Mouse (Mus musculus) midbrain, embryonic 13.5 days (tissue): ENCODE measurements around the gene Txndc11. TPM values are rescaled to one million over a fixed set of nuclear protein-coding genes. Genes with fewer than 3 reads are reported as not detected.

Experiments used
- ATAC-seq: fragments of 200-750 bp; cut with Nextera tagmentation; 2 replicates; pipeline ENCODE4 v1.8.0; 2017; ENCODE audit warnings: mild to moderate bottlenecking, moderate TSS enrichment, moderate library complexity
- H3K27ac ChIP-seq: fragments of 300-500 bp; sonication (generic); 2 replicates; pipeline ENCODE4 v1.5.1; 2015; ENCODE audit warnings: inconsistent platforms, mild to moderate bottlenecking, moderate library complexity
- H3K27me3 ChIP-seq: fragments of 300-500 bp; sonication (generic); 2 replicates; pipeline ENCODE4 v1.6.1; 2015; ENCODE audit warnings: mild to moderate bottlenecking, inconsistent platforms
- H3K36me3 ChIP-seq: fragments of 300-500 bp; sonication (generic); 2 replicates; pipeline ENCODE4 v1.6.1; 2015; ENCODE audit warnings: mild to moderate bottlenecking, inconsistent platforms
- H3K4me1 ChIP-seq: fragments of 300-500 bp; sonication (generic); replicated peaks from 2 replicates; pipeline ENCODE4 v1.6.1; 2015; ENCODE audit warnings: inconsistent platforms
- H3K4me2 ChIP-seq: fragments of 300-500 bp; sonication (generic); replicated peaks from 2 replicates; pipeline ENCODE4 v1.6.1; 2015; ENCODE audit warnings: moderate library complexity, mild to moderate bottlenecking, inconsistent platforms
- H3K4me3 ChIP-seq: fragments of 300-500 bp; sonication (generic); replicated peaks from 2 replicates; pipeline ENCODE4 v1.5.1; 2015; ENCODE audit warnings: mild to moderate bottlenecking, inconsistent platforms
- H3K9ac ChIP-seq: fragments of 300-500 bp; sonication (generic); replicated peaks from 2 replicates; pipeline ENCODE4 v1.6.1; 2015; ENCODE audit warnings: mild to moderate bottlenecking, inconsistent platforms
- H3K9me3 ChIP-seq: fragments of 300-500 bp; sonication (generic); 2 replicates; pipeline ENCODE4 v1.6.1; 2016; ENCODE audit warnings: mild to moderate bottlenecking, inconsistent platforms
- WGBS: fragments of 180-500 bp; shearing (Covaris S2); methylation state at CpG from one replicate; pipeline ENCODE4 v1.1.7; 2015; 5-methylcytosine and 5-hydroxymethylcytosine counted together
- polyA plus RNA-seq: library from polyadenylated mRNA; unstranded; fragments of >200 nt; fragmentation: Nextera tagmentation; extraction: Ambion mirVana; gene quantifications from 2 replicates; pipeline ENCODE4 v1.2.1, GENCODE M21; 2015

Gene Txndc11
- polyA plus RNA-seq, 1 experiment from 2014 or later: 30.0 TPM

DNA sequence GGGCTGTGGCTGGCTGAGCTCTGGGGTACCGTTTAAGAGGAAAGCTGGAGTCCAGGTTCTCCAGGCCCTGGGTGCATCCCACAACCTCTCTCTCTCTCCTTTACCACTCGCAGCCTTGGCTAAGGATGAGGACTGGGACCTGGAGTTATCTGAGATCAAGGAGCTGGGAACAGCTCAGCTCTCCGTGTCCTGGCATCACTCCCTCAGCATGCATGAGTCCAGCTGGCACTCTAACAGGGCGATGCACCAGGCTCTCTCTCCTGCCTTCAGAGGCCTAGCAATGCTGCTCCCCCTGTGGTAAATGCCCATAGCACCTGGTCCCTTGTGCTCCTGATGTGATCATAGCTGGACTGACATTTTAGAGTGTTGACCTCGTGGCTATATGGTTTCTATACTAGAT, 63.3 kb downstream of the Txndc11 start:
- Histone ChIP-seq H3K4me1 (peaks cover 69% of the 10 kb centered on the region), H3K9me3 (no peaks in the 10 kb centered on the region), H3K36me3 (peaks cover 54% of the 10 kb centered on the region), H3K4me2 (no peak overlapping the region), H3K9ac (no peak overlapping the region), H3K27me3 (no peaks in the 10 kb centered on the region), H3K27ac (no peak overlapping the region), H3K4me3 (no peak overlapping the region)
- no peak for ATAC-seq
- WGBS: 94% methylated on average over 5 of the region's 5 CpGs

DNA sequence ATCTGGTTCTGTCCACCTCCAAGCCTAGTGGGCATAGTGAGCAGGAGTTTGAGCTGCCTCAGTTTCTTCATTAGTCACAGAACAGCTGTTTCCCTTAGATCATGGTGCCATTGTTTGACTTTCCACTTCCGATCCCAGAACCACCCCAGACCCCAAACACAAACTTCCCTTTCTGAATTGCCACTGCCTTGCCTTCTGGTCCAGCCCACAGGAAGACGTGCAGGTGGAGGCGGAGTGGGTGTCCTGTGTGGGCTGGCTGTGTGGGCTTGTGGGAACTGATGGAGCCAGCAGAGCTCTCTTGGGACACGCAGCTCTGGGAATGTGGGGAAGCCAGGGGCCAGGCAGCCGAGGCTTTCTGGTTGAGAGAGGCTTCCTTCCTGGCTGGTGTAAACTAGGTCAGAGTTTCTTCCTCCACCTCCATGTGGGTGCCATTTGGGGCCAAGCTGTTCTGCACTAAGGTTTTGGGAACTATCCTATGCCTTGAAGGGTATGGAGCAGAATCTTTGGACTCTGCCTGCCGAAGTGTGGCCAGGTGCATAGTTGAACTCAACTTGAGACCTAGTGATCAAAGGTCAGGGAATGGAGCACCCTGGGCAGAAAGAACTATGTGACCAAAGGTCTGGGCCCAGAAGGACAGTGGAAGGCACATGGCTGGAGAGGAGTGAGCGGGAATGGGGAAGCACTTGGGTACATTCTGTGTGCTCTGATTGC, 64.6 kb downstream of the Txndc11 start:
- no peaks in the 10 kb centered on the region for H3K27me3 ChIP-seq
- H3K4me2 ChIP-seq: peak overlapping the region; percentile 88
- H3K27ac ChIP-seq: no peak overlapping the region
- H3K4me1 ChIP-seq: peaks cover 78% of the 10 kb centered on the region
- H3K9me3 ChIP-seq: no peaks in the 10 kb centered on the region
- no peak overlapping the region for H3K9ac ChIP-seq
- H3K36me3 ChIP-seq: peaks cover 41% of the 10 kb centered on the region
- no peak for ATAC-seq
- H3K4me3 ChIP-seq: no peak overlapping the region
- 87% methylated on average over 7 of the region's 7 CpGs for WGBS

DNA sequence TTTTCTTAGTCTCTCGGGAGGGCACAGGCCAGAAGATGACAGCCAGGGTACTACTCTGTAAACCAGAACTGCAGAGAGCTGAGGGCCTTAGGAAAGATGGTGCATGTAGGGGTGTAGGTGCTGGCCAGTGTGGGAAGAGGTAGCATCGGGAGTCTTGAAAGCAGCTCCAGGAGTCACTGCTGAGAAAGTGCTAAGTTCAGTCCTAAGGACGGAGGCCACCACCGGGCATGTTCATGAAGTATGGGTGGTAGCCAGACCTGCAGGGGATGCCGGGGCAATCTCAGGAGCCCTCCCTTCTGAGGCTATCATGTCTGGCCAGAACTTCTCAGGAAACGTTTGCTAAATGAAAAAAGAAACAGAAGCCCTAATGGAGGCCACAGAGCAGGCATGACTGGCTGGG, 65.2 kb downstream of the Txndc11 start:
- Histone ChIP-seq H3K9me3 (no peaks in the 10 kb centered on the region), H3K27ac (peak overlapping the region; percentile 8; the same call in 1 of the 2 replicates), H3K27me3 (no peaks in the 10 kb centered on the region), H3K4me3 (0 out of 2 replicates have a peak overlapping the region, but pooled peaks have one; percentile 1), H3K9ac (no peak overlapping the region), H3K4me2 (peak overlapping the region; percentile 88), H3K4me1 (peaks cover 83% of the 10 kb centered on the region), H3K36me3 (peaks cover 36% of the 10 kb centered on the region)
- ATAC-seq: no peak
- 83% methylated on average over 6 of the region's 6 CpGs for WGBS

- H3K9ac ChIP-seq: peak overlapping the region; percentile 97; the same call in 1 of the 2 replicates
- peaks cover 84% of the 10 kb centered on the region for H3K4me1 ChIP-seq
- peak overlapping the region; percentile 88 for H3K4me2 ChIP-seq
- H3K27ac ChIP-seq: no peak overlapping the region
- H3K36me3 ChIP-seq: peaks cover 30% of the 10 kb centered on the region
- peak overlapping the region; percentile 78; the same call in 1 of the 2 replicates for H3K4me3 ChIP-seq
- no peaks in the 10 kb centered on the region for H3K27me3 ChIP-seq
- H3K9me3 ChIP-seq: no peaks in the 10 kb centered on the region
- 98% methylated on average over 3 of the region's 3 CpGs for WGBS
- no peak for ATAC-seq
Measured at GRCm38 (mm10) chr16:11068666-11069065, 65.8 kb downstream of the Txndc11 start.

DNA sequence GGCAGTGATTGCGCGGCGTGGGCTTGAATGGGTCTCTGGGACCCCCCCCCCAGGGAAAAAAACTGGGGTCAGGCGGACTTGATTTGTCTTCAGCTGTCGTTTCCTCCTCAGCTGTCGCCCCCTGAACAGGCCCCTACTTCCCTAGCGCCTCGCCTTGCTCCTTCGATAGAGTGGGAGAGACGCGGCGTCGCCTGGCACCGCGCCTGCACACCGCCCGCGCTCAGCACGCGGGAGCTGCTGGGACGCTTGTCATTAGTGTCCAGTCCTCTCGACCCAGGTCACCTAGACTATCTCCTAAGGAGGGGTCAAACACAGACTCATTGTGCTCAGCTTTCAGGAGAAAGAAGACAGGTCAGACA, 67.6 kb downstream of the Txndc11 start:
- H3K27ac ChIP-seq: peak overlapping the region; percentile 99
- peaks cover 78% of the 10 kb centered on the region for H3K4me1 ChIP-seq
- H3K4me3 ChIP-seq: peak overlapping the region; percentile 78
- H3K27me3 ChIP-seq: no peaks in the 10 kb centered on the region
- peak overlapping the region; percentile 97 for H3K9ac ChIP-seq
- 2% methylated on average over 22 of the region's 22 CpGs for WGBS
- peaks cover 12% of the 10 kb centered on the region for H3K36me3 ChIP-seq
- peak overlapping the region; percentile 88 for H3K4me2 ChIP-seq
- peak; percentile 49 for ATAC-seq
- H3K9me3 ChIP-seq: no peaks in the 10 kb centered on the region

DNA sequence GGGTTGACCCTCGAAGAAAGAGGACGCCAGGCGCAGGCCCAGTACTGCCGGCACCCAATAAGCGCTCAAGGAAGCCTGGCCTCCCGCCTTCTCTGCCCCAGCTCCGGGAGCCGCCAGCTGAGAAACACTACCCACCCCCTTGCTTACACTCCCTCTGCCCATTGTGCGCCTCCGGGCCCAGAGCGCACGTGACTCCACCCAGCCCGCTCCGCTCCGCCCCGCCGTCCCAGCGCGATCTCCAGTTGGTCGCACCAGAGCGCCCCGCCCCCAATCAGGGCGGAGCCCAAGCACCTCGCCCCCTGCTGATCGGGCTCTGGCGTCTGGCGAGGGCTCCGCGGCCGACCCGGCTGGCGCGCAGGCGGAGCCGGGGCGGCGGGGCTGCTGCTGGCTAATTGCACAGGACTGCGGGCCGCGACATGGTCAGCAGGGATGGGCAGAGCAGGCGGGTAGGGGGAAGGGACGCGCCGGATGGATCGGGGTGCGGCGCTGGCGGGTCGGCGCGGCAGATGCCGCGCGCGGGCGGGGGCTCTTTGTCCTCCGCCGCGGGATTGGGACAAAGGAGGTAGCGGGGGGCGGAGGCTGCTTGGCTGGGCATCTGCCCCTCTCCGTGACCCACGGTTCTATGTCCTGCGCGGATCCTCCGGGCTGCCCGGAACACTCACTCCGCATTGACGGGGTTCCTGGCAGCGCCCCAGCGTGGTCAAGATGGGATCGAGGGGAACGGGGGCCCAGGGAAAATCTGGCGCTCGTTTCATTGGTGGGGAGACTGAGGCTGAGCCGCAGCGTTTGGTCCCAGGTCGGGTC, 68.2 kb downstream of the Txndc11 start, which contains the start of gene Litaf:
Litaf (minus strand) TSS at position 129 of the 804 bp plus-strand sequence.
- Histone ChIP-seq H3K36me3 (0 out of 2 replicates have a peak, but pooled peaks cover 6% of the 10 kb centered on the region), H3K4me1 (peaks cover 72% of the 10 kb centered on the region)
- WGBS: under 1% methylated on average over 77 of the region's 78 CpGs

GRCm38 (mm10) chr16:11065431-11065830, 69.0 kb downstream of the Txndc11 start:
- peak overlapping the region; percentile 78 for H3K4me3 ChIP-seq
- 51% methylated on average over 5 of the region's 5 CpGs for WGBS
- peak overlapping the region; percentile 58 for H3K9ac ChIP-seq
- H3K9me3 ChIP-seq: no peaks in the 10 kb centered on the region
- H3K4me1 ChIP-seq: peaks cover 67% of the 10 kb centered on the region
- ATAC-seq: peak; percentile 25
- peak overlapping the region; percentile 53 for H3K4me2 ChIP-seq
- H3K27me3 ChIP-seq: no peaks in the 10 kb centered on the region
- H3K36me3 ChIP-seq: no peaks in the 10 kb centered on the region
- peak overlapping the region; percentile 99 for H3K27ac ChIP-seq

More for the DNA sequence above, 68.2 kb downstream of the Txndc11 start, which contains the start of gene Litaf:
- peak within 1 kb of the TSS; percentile 78 for H3K4me3 ChIP-seq
- no peaks in the 10 kb centered on the region for H3K27me3 ChIP-seq
- peak within 1 kb of the TSS; percentile 99 for H3K27ac ChIP-seq
- no peaks in the 10 kb centered on the region for H3K9me3 ChIP-seq
- peak within 1 kb of the TSS; percentile 88 for H3K4me2 ChIP-seq
- peak within 1 kb of the TSS; percentile 97 for H3K9ac ChIP-seq
- ATAC-seq: peak; percentile 96

DNA sequence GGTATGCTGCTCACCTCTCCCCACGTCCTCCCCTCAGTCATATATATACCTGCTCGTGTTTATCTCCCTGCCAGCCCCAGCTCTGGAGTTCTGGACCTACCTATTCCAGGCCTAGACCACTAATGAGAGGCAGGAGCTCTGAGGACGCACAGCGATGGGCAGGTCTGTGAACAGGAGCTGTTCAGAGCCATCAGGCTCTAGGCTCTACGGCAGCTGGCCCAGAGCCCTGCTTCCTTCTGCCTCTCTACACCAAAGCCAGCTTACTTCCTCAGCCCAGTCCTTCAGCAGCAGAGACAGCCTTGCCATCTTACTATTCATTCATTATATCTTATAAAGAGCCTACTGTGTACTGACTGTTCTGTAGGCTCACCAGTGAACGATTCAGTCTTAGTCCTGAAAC, 69.7 kb downstream of the Txndc11 start:
- peaks cover 60% of the 10 kb centered on the region for H3K4me1 ChIP-seq
- no peak for ATAC-seq
- H3K9me3 ChIP-seq: no peaks in the 10 kb centered on the region
- no peak overlapping the region for H3K4me3 ChIP-seq
- 0 out of 2 replicates have a peak overlapping the region, but pooled peaks have one; percentile 53 for H3K4me2 ChIP-seq
- WGBS: 91% methylated on average over 6 of the region's 6 CpGs
- H3K9ac ChIP-seq: no peak overlapping the region
- no peaks in the 10 kb centered on the region for H3K36me3 ChIP-seq
- H3K27ac ChIP-seq: no peak overlapping the region
- H3K27me3 ChIP-seq: no peaks in the 10 kb centered on the region

DNA sequence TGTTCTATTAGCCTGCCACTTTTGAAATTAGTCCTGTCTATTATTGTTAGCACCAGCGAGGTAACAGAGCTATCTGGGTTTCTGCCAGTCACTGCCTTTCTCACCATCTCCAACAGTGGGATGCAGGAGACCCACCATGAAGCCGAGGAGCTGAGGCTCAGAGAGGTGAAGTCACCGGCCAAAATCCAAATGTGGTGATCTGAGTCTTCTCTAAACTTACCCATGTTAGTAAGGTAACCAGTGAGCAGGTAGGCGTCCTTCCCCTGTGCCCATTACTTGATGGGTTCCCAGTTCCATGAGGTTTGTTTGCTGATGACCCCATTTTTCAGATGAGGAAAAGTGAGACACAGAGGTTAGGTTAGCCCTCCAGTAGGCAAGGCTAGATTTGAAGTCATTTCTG, 70.1 kb downstream of the Txndc11 start:
- H3K27me3 ChIP-seq: no peaks in the 10 kb centered on the region
- peaks cover 56% of the 10 kb centered on the region for H3K4me1 ChIP-seq
- no peak overlapping the region for H3K9ac ChIP-seq
- H3K4me3 ChIP-seq: no peak overlapping the region
- no peaks in the 10 kb centered on the region for H3K36me3 ChIP-seq
- 94% methylated on average over 4 of the region's 4 CpGs for WGBS
- H3K4me2 ChIP-seq: no peak overlapping the region
- ATAC-seq: no peak
- H3K27ac ChIP-seq: no peak overlapping the region
- no peaks in the 10 kb centered on the region for H3K9me3 ChIP-seq

- Histone ChIP-seq H3K27me3 (no peaks in the 10 kb centered on the region), H3K4me2 (0 out of 2 replicates have a peak overlapping the region, but pooled peaks have one; percentile 1), H3K9ac (peak overlapping the region; percentile 7; the same call in 1 of the 2 replicates), H3K27ac (peak overlapping the region; percentile 75), H3K9me3 (no peaks in the 10 kb centered on the region), H3K36me3 (no peaks in the 10 kb centered on the region), H3K4me1 (peaks cover 43% of the 10 kb centered on the region), H3K4me3 (no peak overlapping the region)
- WGBS: 17% methylated on average over 13 of the region's 13 CpGs
- peak; percentile 19; the same call in 1 of the 2 replicates for ATAC-seq
Measured at GRCm38 (mm10) chr16:11062794-11063721, 71.4 kb downstream of the Txndc11 start.

DNA sequence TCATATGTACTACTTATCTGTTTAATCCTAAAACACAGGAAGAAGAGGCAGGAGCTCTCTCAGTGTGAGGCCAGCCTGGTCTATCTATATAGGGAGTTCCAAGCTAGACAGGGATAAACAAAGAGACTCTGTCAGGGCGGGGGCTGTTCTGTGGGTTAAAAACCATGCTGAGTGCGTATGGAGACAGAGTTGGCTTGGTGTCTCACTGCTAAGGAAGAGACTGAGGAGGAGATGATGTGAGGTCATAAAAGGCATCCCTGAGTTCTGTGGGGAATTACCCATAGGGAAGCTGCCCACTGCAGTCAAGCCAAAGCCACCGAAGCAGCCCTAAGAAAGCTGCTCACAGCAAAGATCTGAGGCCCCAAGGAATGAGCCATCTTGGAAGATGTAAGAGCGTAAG, 73.8 kb downstream of the Txndc11 start, which contains the start of gene Snn:
Snn (plus strand) TSS at position 301 of the 400 bp plus-strand sequence.
- ATAC-seq: no peak
- Histone ChIP-seq H3K36me3 (no peaks in the 10 kb centered on the region), H3K27me3 (no peaks in the 10 kb centered on the region), H3K4me3 (no peak within 1 kb of the TSS), H3K9ac (no peak within 1 kb of the TSS), H3K4me2 (no peak within 1 kb of the TSS), H3K27ac (no peak within 1 kb of the TSS), H3K9me3 (no peaks in the 10 kb centered on the region), H3K4me1 (peaks cover 32% of the 10 kb centered on the region)
- WGBS: 88% methylated on average over 4 of the region's 4 CpGs
